In genomic region chr15:86079876-86080275, GRCm38 (mm10) we compare ENCODE assay signal across 12 mouse cellular contexts. TPM values are rescaled to one million over a fixed set of nuclear protein-coding genes. Genes with fewer than 3 reads are reported as not detected.
DNase-seq lines count a peak whose midpoint lies in the region; ATAC-seq and TF ChIP-seq lines count a peak whose summit lies in the region.
"Had no signal": no experiment of that assay in that cellular context is flagged by ENCODE, and none has a peak within 500 bp of the region (broad histone marks: within the 10 kb centered on the region; RNA-seq: fewer than 3 reads in every experiment).

No protein-coding gene starts in this region.

- peak overlapping the region; percentile 60 for H3K27ac ChIP-seq in heart, embryonic 10.5 days
- peak overlapping the region; percentile 72; the same call in 1 of the 2 replicates for H3K27ac ChIP-seq in kidney, postnatal 0 days
- no peak overlapping the region for H3K27ac ChIP-seq in midbrain, embryonic 11.5 days (ENCODE audit: low read depth, low read length)
- no peak overlapping the region for H3K27ac ChIP-seq in hindbrain, embryonic 10.5 days
- H3K27ac ChIP-seq: stomach, embryonic 15.5 days had no signal

- DNase-seq in cerebellum, adult 9-11 months, result peak; percentile 45
- DNase-seq in cerebellum, adult 18-20 months, result no peak
- DNase-seq in 3134 (ENCODE audit: extremely low read depth, insufficient read length, low spot score), result peak; percentile 77
- DNase-seq in heart, embryonic 10.5 days (ENCODE audit: low spot score), result no peak
- DNase-seq in kidney, postnatal 0 days (ENCODE audit: low spot score), result no peak
- DNase-seq in midbrain, embryonic 11.5 days (ENCODE audit: low spot score, missing footprints), result no peak
- DNase-seq in adipocyte (ENCODE audit: low spot score), result no peak
- DNase-seq in hindbrain, embryonic 10.5 days (ENCODE audit: low spot score), result no peak
- DNase-seq: cerebellum, postnatal 14 days; layer of hippocampus, adult 9-11 months; liver, embryonic 13.5 days had no signal

- 66% methylated on average over 4 of the region's 4 CpGs for whole genome bisulfite sequencing in heart, embryonic 10.5 days
- WGBS in kidney, postnatal 0 days, result 46% methylated on average over 4 of the region's 4 CpGs
- WGBS in midbrain, embryonic 11.5 days, result 75% methylated on average over 4 of the region's 4 CpGs
- WGBS in hindbrain, embryonic 10.5 days, result 62% methylated on average over 4 of the region's 4 CpGs

- peaks cover 84% of the 10 kb centered on the region for H3K4me1 ChIP-seq in heart, embryonic 10.5 days
- H3K4me1 ChIP-seq in kidney, postnatal 0 days (replicated peaks; ENCODE audit: insufficient read depth, low read length), result peaks cover 65% of the 10 kb centered on the region
- peaks cover 11% of the 10 kb centered on the region for H3K4me1 ChIP-seq in midbrain, embryonic 11.5 days (ENCODE audit: control insufficient read depth, insufficient read depth, low read length)
- peaks cover 87% of the 10 kb centered on the region for H3K4me1 ChIP-seq in hindbrain, embryonic 10.5 days (replicated peaks)

- no peak overlapping the region for H3K9ac ChIP-seq in kidney, postnatal 0 days (ENCODE audit: low read depth, low read length)
- no peak overlapping the region for H3K9ac ChIP-seq in midbrain, embryonic 11.5 days (ENCODE audit: low read length)
- H3K9ac ChIP-seq: liver, embryonic 13.5 days; stomach, embryonic 15.5 days had no signal

- no peak for ATAC-seq in kidney, postnatal 0 days (replicated peaks; ENCODE audit: low FRiP score, low read depth)
- ATAC-seq in midbrain, embryonic 11.5 days (ENCODE audit: low FRiP score), result no peak

- H3K36me3 ChIP-seq in heart, embryonic 10.5 days, result no peaks in the 10 kb centered on the region
- H3K36me3 ChIP-seq in kidney, postnatal 0 days (ENCODE audit: insufficient read depth, low read length), result no peaks in the 10 kb centered on the region
- no peaks in the 10 kb centered on the region for H3K36me3 ChIP-seq in midbrain, embryonic 11.5 days (ENCODE audit: control insufficient read depth, insufficient read depth, low read length)
- no peaks in the 10 kb centered on the region for H3K36me3 ChIP-seq in hindbrain, embryonic 10.5 days
- H3K36me3 ChIP-seq: liver, embryonic 13.5 days; stomach, embryonic 15.5 days had no signal

- H3K9me3 ChIP-seq in heart, embryonic 10.5 days, result no peaks in the 10 kb centered on the region
- H3K9me3 ChIP-seq in kidney, postnatal 0 days (replicated peaks; ENCODE audit: low read length), result no peaks in the 10 kb centered on the region
- no peaks in the 10 kb centered on the region for H3K9me3 ChIP-seq in midbrain, embryonic 11.5 days (ENCODE audit: control insufficient read depth, low read length)
- no peaks in the 10 kb centered on the region for H3K9me3 ChIP-seq in hindbrain, embryonic 10.5 days
- H3K9me3 ChIP-seq: liver, embryonic 13.5 days; stomach, embryonic 15.5 days had no signal

- H3K27me3 ChIP-seq in heart, embryonic 10.5 days (ENCODE audit: insufficient read depth, poor library complexity, severe bottlenecking), result no peaks in the 10 kb centered on the region
- H3K27me3 ChIP-seq in kidney, postnatal 0 days (ENCODE audit: insufficient read depth, low read length), result no peaks in the 10 kb centered on the region
- no peaks in the 10 kb centered on the region for H3K27me3 ChIP-seq in midbrain, embryonic 11.5 days (ENCODE audit: control insufficient read depth, insufficient read depth, low read length)
- H3K27me3 ChIP-seq in hindbrain, embryonic 10.5 days (ENCODE audit: insufficient read depth, poor library complexity, severe bottlenecking), result no peaks in the 10 kb centered on the region
- H3K27me3 ChIP-seq: liver, embryonic 13.5 days; stomach, embryonic 15.5 days had no signal

- H3K4me2 ChIP-seq in kidney, postnatal 0 days (ENCODE audit: low read length), result no peak overlapping the region
- no peak overlapping the region for H3K4me2 ChIP-seq in midbrain, embryonic 11.5 days
- H3K4me2 ChIP-seq: liver, embryonic 13.5 days; stomach, embryonic 15.5 days had no signal

- TF ChIP-seq CTCF in kidney, postnatal 0 days (IDR thresholded peaks at IDR 0.05; ENCODE audit: low read depth), result no peak

- H3K4me3 ChIP-seq in heart, embryonic 10.5 days, result no peak overlapping the region
- no peak overlapping the region for H3K4me3 ChIP-seq in kidney, postnatal 0 days (replicated peaks; ENCODE audit: low read depth, low read length)
- H3K4me3 ChIP-seq in midbrain, embryonic 11.5 days (ENCODE audit: low read depth, low read length), result no peak overlapping the region
- H3K4me3 ChIP-seq in hindbrain, embryonic 10.5 days, result no peak overlapping the region
- H3K4me3 ChIP-seq: liver, embryonic 13.5 days; stomach, embryonic 15.5 days had no signal

RNA-seq across cellular contexts. Expression of gene Gramd4, which starts 22.4 kb away (rescaled TPM):
- 9.6 and 11.6 TPM in 2 replicates for polyA plus RNA-seq in heart, embryonic 10.5 days (2016; fragmentation: Nextera tagmentation; extraction: Ambion mirVana)
- polyA plus RNA-seq in kidney, postnatal 0 days (2015; fragmentation: Nextera tagmentation; extraction: Ambion mirVana), result 13.3 and 13.5 TPM in 2 replicates
- 7.8 and 8.9 TPM in 2 replicates for polyA plus RNA-seq in midbrain, embryonic 11.5 days (2014; fragmentation: Nextera tagmentation; extraction: Ambion mirVana)
- 16.6 and 18.0 TPM in 2 replicates for polyA plus RNA-seq in hindbrain, embryonic 10.5 days (2016; fragmentation: Nextera tagmentation; extraction: Ambion mirVana)

RNA-seq across cellular contexts. Expression of gene Celsr1, which starts 46.3 kb away (rescaled TPM):
- 1.3 and 2.3 TPM in 2 replicates for polyA plus RNA-seq in heart, embryonic 10.5 days (2016; fragmentation: Nextera tagmentation; extraction: Ambion mirVana)
- polyA plus RNA-seq in kidney, postnatal 0 days (2015; fragmentation: Nextera tagmentation; extraction: Ambion mirVana), result 2.9 TPM in 2 replicates
- 4.1 and 4.9 TPM in 2 replicates for polyA plus RNA-seq in midbrain, embryonic 11.5 days (2014; fragmentation: Nextera tagmentation; extraction: Ambion mirVana)
- 3.4 and 3.6 TPM in 2 replicates for polyA plus RNA-seq in hindbrain, embryonic 10.5 days (2016; fragmentation: Nextera tagmentation; extraction: Ambion mirVana)

Comparison
In these comparisons a context has a peak if more than half of its experiments do, and no peak if none do; other contexts are left out.
1. DNase-seq: peak in cerebellum, adult 9-11 months (single experiment) and 3134 (single experiment); none in cerebellum, adult 18-20 months (0 of 2), heart, embryonic 10.5 days (single experiment), kidney, postnatal 0 days (single experiment), midbrain, embryonic 11.5 days (single experiment), adipocyte (single experiment) and hindbrain, embryonic 10.5 days (single experiment).
2. H3K27ac ChIP-seq: peak in heart, embryonic 10.5 days (single experiment) and kidney, postnatal 0 days (single experiment); none in midbrain, embryonic 11.5 days (single experiment) and hindbrain, embryonic 10.5 days (single experiment).